Mouse (Mus musculus): Measurements from ENCODE around the gene Gm49384.

- TF ChIP-seq CTCF (IDR thresholded peaks at IDR 0.05; ENCODE audit: low read depth), result no peak
- no peak for TF ChIP-seq EP300 (optimal IDR thresholded peaks at IDR 0.05)
Observed at GRCm38 (mm10) chr12:69198985-69199384, 5.1 kb downstream of the Gm49384 start.

Measured in stomach, postnatal 0 days (tissue).